In genomic region chr4:135191604-135192003, GRCm38 (mm10) we compare ENCODE assay signal across 24 mouse cellular contexts.
DNase-seq lines count a peak whose midpoint lies in the region; ATAC-seq and TF ChIP-seq lines count a peak whose summit lies in the region.
"Had no signal": no experiment of that assay in that cellular context is flagged by ENCODE, and none has a peak within 500 bp of the region (broad histone marks: within the 10 kb centered on the region; RNA-seq: fewer than 3 reads in every experiment).

No protein-coding gene starts in this region.

- H3K36me3 ChIP-seq in embryonic facial prominence, embryonic 15.5 days, result no peaks in the 10 kb centered on the region
- no peaks in the 10 kb centered on the region for H3K36me3 ChIP-seq in embryonic facial prominence, embryonic 10.5 days (replicated peaks)
- H3K36me3 ChIP-seq in C2C12 (ENCODE audit: control insufficient read depth, insufficient read depth), result no peaks in the 10 kb centered on the region
- H3K36me3 ChIP-seq: embryonic facial prominence, embryonic 12.5 days; forebrain, embryonic 10.5 days; forebrain, embryonic 12.5 days had no signal

- 0 out of 2 replicates have a peak, but pooled peaks cover 4% of the 10 kb centered on the region for H3K9me3 ChIP-seq in embryonic facial prominence, embryonic 15.5 days (replicated peaks)
- peaks cover 8% of the 10 kb centered on the region; the same call in 1 of the 2 replicates for H3K9me3 ChIP-seq in embryonic facial prominence, embryonic 10.5 days
- H3K9me3 ChIP-seq: embryonic facial prominence, embryonic 12.5 days had no signal

- DNase-seq in embryonic facial prominence, embryonic 10.5 days (ENCODE audit: low spot score), result no peak
- peak; percentile 21 for DNase-seq in NIH3T3 (ENCODE audit: low read depth)
- DNase-seq in kidney, postnatal 25 days, result no peak
- DNase-seq in lung, postnatal 25 days (ENCODE audit: low spot score), result no peak
- no peak for DNase-seq in right cerebral cortex, postnatal 14 days
- DNase-seq: adrenal gland, adult 2 months; adrenal gland, postnatal 10 days; adrenal gland, postnatal 25 days; B cell, adult 2 months; cerebellum, adult 11 months; cerebellum, adult 18-20 months; cerebellum, adult 8-10 months; cerebellum, adult 9-11 months; cerebellum, postnatal 14 days; cerebellum, postnatal 36 days; embryo, embryonic 11 days had no signal

- H3K79me2 ChIP-seq in C2C12 (ENCODE audit: control insufficient read depth, insufficient read depth), result no peaks in the 10 kb centered on the region

- no peak for TF ChIP-seq CTCF in C2C12 (IDR thresholded peaks at IDR 0.05; ENCODE audit: control insufficient read depth, insufficient read depth, insufficient read length)

- 60% methylated on average over 11 of the region's 11 CpGs for WGBS in embryonic facial prominence, embryonic 15.5 days
- 83% methylated on average over 11 of the region's 11 CpGs for WGBS in embryonic facial prominence, embryonic 10.5 days

- H3K27me3 ChIP-seq in embryonic facial prominence, embryonic 15.5 days, result no peaks in the 10 kb centered on the region; the same call in 1 of the 2 replicates
- peaks cover 3% of the 10 kb centered on the region; the same call in 1 of the 2 replicates for H3K27me3 ChIP-seq in embryonic facial prominence, embryonic 10.5 days (replicated peaks; ENCODE audit: low read depth, poor library complexity, severe bottlenecking)
- no peaks in the 10 kb centered on the region for H3K27me3 ChIP-seq in C2C12 (ENCODE audit: control insufficient read depth, insufficient read depth, insufficient read length)

- ATAC-seq in embryonic facial prominence, embryonic 15.5 days (ENCODE audit: insufficient number of reproducible peaks, low FRiP score, low TSS enrichment, low read depth), result peak; percentile 29; the same call in 1 of the 2 replicates
- ATAC-seq: forebrain, embryonic 14.5 days; forebrain, embryonic 16.5 days had no signal

- H3K4me3 ChIP-seq in embryonic facial prominence, embryonic 15.5 days (replicated peaks), result no peak overlapping the region
- no peak overlapping the region for H3K4me3 ChIP-seq in embryonic facial prominence, embryonic 10.5 days
- no peak overlapping the region for H3K4me3 ChIP-seq in C2C12 (ENCODE audit: insufficient read depth, poor library complexity, severe bottlenecking)
- H3K4me3 ChIP-seq: embryonic facial prominence, embryonic 12.5 days; erythroblast, embryonic 14.5 days; forebrain, embryonic 10.5 days; forebrain, embryonic 12.5 days had no signal

- no peak overlapping the region for H3K4me2 ChIP-seq in embryonic facial prominence, embryonic 15.5 days (replicated peaks)
- H3K4me2 ChIP-seq: embryonic facial prominence, embryonic 12.5 days; forebrain, embryonic 12.5 days had no signal

- no peak overlapping the region for H3K9ac ChIP-seq in embryonic facial prominence, embryonic 15.5 days
- H3K9ac ChIP-seq: embryonic facial prominence, embryonic 12.5 days; forebrain, embryonic 12.5 days had no signal

- 0 out of 2 replicates have a peak, but pooled peaks cover 5% of the 10 kb centered on the region for H3K4me1 ChIP-seq in embryonic facial prominence, embryonic 15.5 days
- H3K4me1 ChIP-seq in embryonic facial prominence, embryonic 10.5 days, result no peaks in the 10 kb centered on the region
- H3K4me1 ChIP-seq: embryonic facial prominence, embryonic 12.5 days; forebrain, embryonic 10.5 days; forebrain, embryonic 12.5 days had no signal

- no peaks in the 10 kb centered on the region for H3K79me3 ChIP-seq in C2C12 (ENCODE audit: low read depth)

- no peak overlapping the region for H3K27ac ChIP-seq in embryonic facial prominence, embryonic 15.5 days (replicated peaks)
- no peak overlapping the region for H3K27ac ChIP-seq in embryonic facial prominence, embryonic 10.5 days (replicated peaks)
- H3K27ac ChIP-seq: embryonic facial prominence, embryonic 12.5 days; forebrain, embryonic 10.5 days; forebrain, embryonic 12.5 days had no signal

- H3ac ChIP-seq in C2C12 (ENCODE audit: control insufficient read depth, insufficient read length, low read depth), result no peak overlapping the region

TF ChIP-seq in C2C12, 6 proteins besides CTCF, POLR2A, EP300 and RAD21:
- TF ChIP-seq MYOG (IDR thresholded peaks at IDR 0.05; ENCODE audit: control insufficient read depth, extremely low read depth, insufficient read length), result no peak
- peak; percentile 76 for TF ChIP-seq MAX (IDR thresholded peaks at IDR 0.05)
- peak; percentile 59 for TF ChIP-seq FOSL1 (IDR thresholded peaks at IDR 0.05; ENCODE audit: insufficient read depth, low read length, poor library complexity, severe bottlenecking)
- TF ChIP-seq USF1 (IDR thresholded peaks at IDR 0.05; ENCODE audit: low read depth), result no peak
- no peak for TF ChIP-seq CEBPB (IDR thresholded peaks at IDR 0.05; ENCODE audit: low read depth)
- peak; percentile 63 for TF ChIP-seq MYOD1 (IDR thresholded peaks at IDR 0.05; ENCODE audit: control insufficient read depth, insufficient read length, low read depth)
